Mouse (Mus musculus) layer of hippocampus, postnatal 25 days (tissue): ENCODE measurements at regions not wholly inside any gene's neighbourhood (a gene's known extent, or its start where the extent isn't known, plus 50 kb on each side); places are given as distances from the start of the nearest gene placed in this dataset.

Experiments
- DNase-seq, 2 experiments: peaks; one replicate each; pipeline ENCODE4 v3.0.0; 2022; ENCODE audit warnings: mixed read lengths in 2 of 2, low spot score in 1 of 2; ENCODE audit errors: extremely low spot score in 1 of 2

- DNase-seq = no peak
Measured at GRCm38 (mm10) chr13:37642410-37643093, 135.6 kb upstream of the Rreb1 start.

- no peak for DNase-seq
Measured at GRCm38 (mm10) chr13:37644751-37645181, 133.4 kb upstream of the Rreb1 start.

- no peak for DNase-seq
Measured at GRCm38 (mm10) chr13:37649467-37650080, 128.6 kb upstream of the Rreb1 start.

GRCm38 (mm10) chr13:37651221-37651946 is 126.8 kb upstream of the Rreb1 start:
- no peak for DNase-seq

- DNase-seq = no peak
Measured at GRCm38 (mm10) chr13:37654651-37655050, 123.5 kb upstream of the Rreb1 start.

GRCm38 (mm10) chr13:37657248-37657647 is 121.0 kb upstream of the Rreb1 start:
- peak in 1 of 2 experiments; percentile 25 for DNase-seq

GRCm38 (mm10) chr13:37658034-37658433 is 120.2 kb upstream of the Rreb1 start:
- no peak for DNase-seq

GRCm38 (mm10) chr13:37658519-37658918 is 119.7 kb upstream of the Rreb1 start:
- DNase-seq = no peak

GRCm38 (mm10) chr13:37660083-37660482 is 118.1 kb upstream of the Rreb1 start:
- DNase-seq = no peak

GRCm38 (mm10) chr13:37660668-37661067 is 117.5 kb upstream of the Rreb1 start:
- no peak for DNase-seq

- no peak for DNase-seq
Measured at GRCm38 (mm10) chr13:37664116-37664515, 114.1 kb upstream of the Rreb1 start.

GRCm38 (mm10) chr13:37666207-37667003 is 111.8 kb upstream of the Rreb1 start:
- no peak for DNase-seq

GRCm38 (mm10) chr13:37667386-37667785 is 110.8 kb upstream of the Rreb1 start:
- no peak for DNase-seq

- DNase-seq = no peak
Measured at GRCm38 (mm10) chr13:37667871-37668270, 110.3 kb upstream of the Rreb1 start.

- DNase-seq = no peak
Measured at GRCm38 (mm10) chr13:37671109-37671508, 107.1 kb upstream of the Rreb1 start.

GRCm38 (mm10) chr13:37674676-37675350 is 103.4 kb upstream of the Rreb1 start:
- no peak for DNase-seq

GRCm38 (mm10) chr13:37675718-37676117 is 102.5 kb upstream of the Rreb1 start:
- DNase-seq = no peak

- no peak for DNase-seq
Measured at GRCm38 (mm10) chr13:37676912-37677311, 101.3 kb upstream of the Rreb1 start.

GRCm38 (mm10) chr13:37678251-37678650 is 99.9 kb upstream of the Rreb1 start:
- no peak for DNase-seq

GRCm38 (mm10) chr13:37678772-37679171 is 99.4 kb upstream of the Rreb1 start:
- no peak for DNase-seq
